Mouse (Mus musculus): ENCODE results near the gene Hsd17b13.

Hsd17b13 gene

GRCm38 (mm10) chr5:103923755-103924154, 53.5 kb downstream of the Hsd17b13 start:
- no peak for DNase-seq (ENCODE audit: low spot score in 2 of 2)

GRCm38 (mm10) chr5:103923101-103923500, 54.1 kb downstream of the Hsd17b13 start:
- DNase-seq (ENCODE audit: low spot score in 2 of 2): no peak

- no peak for DNase-seq (ENCODE audit: low spot score in 2 of 2)
Observed at GRCm38 (mm10) chr5:103922436-103922835, 54.8 kb downstream of the Hsd17b13 start.

- DNase-seq (ENCODE audit: low spot score in 2 of 2): no peak
Observed at GRCm38 (mm10) chr5:103919497-103919896, 57.7 kb downstream of the Hsd17b13 start.

- no peak for DNase-seq (ENCODE audit: low spot score in 2 of 2)
Observed at GRCm38 (mm10) chr5:103918233-103918632, 59.0 kb downstream of the Hsd17b13 start.

GRCm38 (mm10) chr5:103917357-103917895, 59.8 kb downstream of the Hsd17b13 start:
- no peak for DNase-seq (ENCODE audit: low spot score in 2 of 2)

- no peak for DNase-seq (ENCODE audit: low spot score in 2 of 2)
Observed at GRCm38 (mm10) chr5:103916595-103917356, 60.4 kb downstream of the Hsd17b13 start.

- DNase-seq (ENCODE audit: low spot score in 2 of 2): no peak
Observed at GRCm38 (mm10) chr5:103914335-103915226, 62.6 kb downstream of the Hsd17b13 start.

- DNase-seq (ENCODE audit: low spot score in 2 of 2): no peak
Observed at GRCm38 (mm10) chr5:103913150-103913549, 64.1 kb downstream of the Hsd17b13 start.

GRCm38 (mm10) chr5:103911555-103911954, 65.7 kb downstream of the Hsd17b13 start:
- DNase-seq (ENCODE audit: low spot score in 2 of 2): no peak

GRCm38 (mm10) chr5:103910748-103911409, 66.3 kb downstream of the Hsd17b13 start, which contains the start of gene Klhl8:
Gene Klhl8 (minus strand): TSS chr5:103911259.
- DNase-seq (ENCODE audit: low spot score in 2 of 2): peak; percentile 48 to 67

GRCm38 (mm10) chr5:103910156-103910555, 67.1 kb downstream of the Hsd17b13 start:
- DNase-seq (ENCODE audit: low spot score in 2 of 2): no peak

- DNase-seq (ENCODE audit: low spot score in 2 of 2): no peak
Observed at GRCm38 (mm10) chr5:103909466-103909865, 67.7 kb downstream of the Hsd17b13 start.

GRCm38 (mm10) chr5:103908851-103909250, 68.4 kb downstream of the Hsd17b13 start:
- DNase-seq (ENCODE audit: low spot score in 2 of 2): no peak

GRCm38 (mm10) chr5:103907844-103908243, 69.4 kb downstream of the Hsd17b13 start:
- DNase-seq (ENCODE audit: low spot score in 2 of 2): no peak

GRCm38 (mm10) chr5:103906173-103906572, 71.0 kb downstream of the Hsd17b13 start:
- no peak for DNase-seq (ENCODE audit: low spot score in 2 of 2)

Measured in frontal cortex, postnatal 25 days (tissue).